Mouse (Mus musculus) heart, postnatal 14 days (tissue): ENCODE data around the gene Iqschfp. TPM values are rescaled to one million over a fixed set of nuclear protein-coding genes. Genes with fewer than 3 reads are reported as not detected.

Experiments used
- DNase-seq, 2 experiments: peaks; one replicate each; pipeline ENCODE4 v3.0.0; 2021 to 2022
- intact Hi-C: fragments of 180-260 bp; cut with DNase I; formaldehyde crosslinking; loops from one replicate; pipeline ENCODE4 v1.15.1; 2025
- long read RNA-seq, 2 experiments: library from polyadenylated mRNA; stranded (forward); transcript quantifications; one replicate each; pipeline ENCODE4 v2.0.0; 2021
- total RNA-seq, 2 experiments: library from RNA; stranded (reverse); gene quantifications; 2 replicates each; pipeline ENCODE4 v1.2.3; 2021

Iqschfp gene
- total RNA-seq = not detected
- long read RNA-seq, experiment 1, partial matches to known transcripts = 0 of 2 reads
- long read RNA-seq, experiment 1, other reads (novel, unspliced or antisense) = 2 of 2 reads
- long read RNA-seq, experiment 2, partial matches to known transcripts = 7 of 11 reads
- long read RNA-seq, experiment 2, other reads (novel, unspliced or antisense) = 4 of 11 reads

DNA sequence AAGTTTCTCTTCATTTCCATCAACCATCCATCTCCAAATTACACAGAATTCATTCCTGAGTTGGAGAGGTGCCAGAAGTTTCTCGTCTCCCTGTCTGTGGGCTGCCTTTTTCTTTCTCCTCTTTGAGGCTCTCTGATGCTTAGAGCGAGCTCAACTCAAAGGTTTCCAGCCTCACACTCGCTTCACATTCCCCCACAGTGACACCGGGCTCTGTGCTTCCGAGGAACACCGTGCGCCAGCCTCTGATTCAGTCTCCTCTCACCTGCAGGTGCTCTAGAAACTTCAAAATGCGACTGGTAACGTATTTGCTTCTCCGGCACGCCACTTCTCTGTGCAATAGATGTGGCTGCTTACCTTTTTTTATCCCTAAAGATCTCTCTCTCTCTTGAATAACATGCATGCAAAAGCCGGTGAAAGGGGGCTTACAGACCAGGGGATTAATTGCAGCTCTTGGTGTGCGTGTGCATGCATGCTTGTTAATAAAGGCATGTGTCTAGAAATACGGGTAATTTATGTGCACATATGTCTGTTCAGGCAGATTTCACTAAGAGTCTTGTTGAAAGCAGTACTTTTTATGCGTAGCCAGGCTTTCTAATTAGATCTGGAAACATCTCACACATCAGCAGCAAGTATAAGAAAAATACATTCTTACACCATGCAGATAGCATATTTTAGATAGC lies at the start of gene Iqschfp, which contains the start of gene Iqcj:
TSS of gene Iqschfp (plus strand) at position 207 of the 680 bp plus-strand sequence.
TSS of gene Iqcj (plus strand) at position 195 of the 680 bp plus-strand sequence.
- intact Hi-C loops = no loop called here
- no peak for DNase-seq

DNA sequence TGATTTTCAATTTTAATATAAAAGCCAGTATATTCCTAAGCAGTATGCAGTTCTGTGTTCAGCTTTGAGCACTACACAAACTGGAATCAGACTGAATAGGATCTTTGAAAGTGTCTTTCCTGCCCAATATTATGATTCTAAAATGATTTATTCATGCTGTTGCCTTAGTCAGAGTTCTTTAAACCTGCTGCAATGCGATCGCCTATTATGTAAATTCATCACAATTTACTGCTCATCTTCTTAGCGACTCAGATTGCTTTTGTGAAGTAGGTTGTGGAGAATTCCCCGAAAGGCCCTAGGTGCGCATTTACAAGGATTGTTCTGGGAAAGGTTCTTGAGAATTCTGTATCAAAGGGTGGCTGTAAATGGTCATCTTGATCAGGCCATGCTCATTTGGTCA lies 39.6 kb upstream of the Iqschfp start:
- intact Hi-C loops = no loop called here
- no peak for DNase-seq

DNA sequence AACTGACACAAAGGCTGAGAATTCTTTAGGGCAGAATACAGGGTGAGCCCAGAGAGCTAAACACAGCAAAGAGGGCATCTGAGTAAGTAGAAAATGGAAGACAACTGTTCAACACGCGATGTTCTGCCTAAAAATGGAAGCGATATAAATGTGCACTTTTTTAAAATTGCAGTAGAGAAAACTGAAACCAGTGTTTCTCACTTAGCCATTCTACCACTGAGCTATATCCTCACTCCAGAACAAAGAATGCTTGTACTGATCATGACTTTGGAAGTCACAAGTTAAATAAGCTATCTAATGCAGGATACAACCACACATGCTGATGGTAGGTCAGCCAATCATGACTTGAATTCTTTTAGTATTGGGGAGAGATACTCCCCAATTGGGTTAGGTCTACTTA lies 30.5 kb upstream of the Iqschfp start:
- no peak for DNase-seq
- intact Hi-C loops = no loop called here

DNA sequence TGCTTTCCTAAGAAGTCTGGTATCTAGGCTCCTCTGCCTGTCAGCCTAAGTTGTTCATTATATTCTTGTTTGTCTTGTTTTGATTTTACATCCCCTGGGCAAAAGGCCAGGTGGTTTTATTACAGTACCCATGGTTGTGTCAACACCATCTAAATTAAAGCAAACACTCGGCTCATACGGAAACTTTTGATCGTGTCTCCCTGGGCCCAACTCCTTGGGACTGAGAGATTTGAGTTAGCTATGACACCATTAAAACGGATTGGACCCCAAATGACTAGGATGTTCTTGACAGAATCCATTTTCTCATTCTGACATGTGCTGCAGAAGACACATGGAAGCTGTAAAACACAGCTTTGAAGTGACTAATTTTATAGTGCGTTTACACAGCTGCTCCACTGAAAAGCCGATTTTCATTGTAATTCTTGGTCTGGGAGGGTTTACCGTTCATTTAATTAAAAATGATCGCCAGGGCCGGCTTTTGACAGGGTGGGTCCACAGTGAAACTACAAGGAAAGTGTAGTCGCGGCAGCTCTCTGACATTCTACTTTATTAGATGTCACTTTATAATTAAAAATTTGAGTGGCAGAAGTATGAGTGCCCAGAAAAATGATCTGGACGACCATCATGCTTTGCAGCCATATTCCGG lies 24.5 kb upstream of the Iqschfp start:
- DNase-seq = no peak
- intact Hi-C loops = no loop called here

DNA sequence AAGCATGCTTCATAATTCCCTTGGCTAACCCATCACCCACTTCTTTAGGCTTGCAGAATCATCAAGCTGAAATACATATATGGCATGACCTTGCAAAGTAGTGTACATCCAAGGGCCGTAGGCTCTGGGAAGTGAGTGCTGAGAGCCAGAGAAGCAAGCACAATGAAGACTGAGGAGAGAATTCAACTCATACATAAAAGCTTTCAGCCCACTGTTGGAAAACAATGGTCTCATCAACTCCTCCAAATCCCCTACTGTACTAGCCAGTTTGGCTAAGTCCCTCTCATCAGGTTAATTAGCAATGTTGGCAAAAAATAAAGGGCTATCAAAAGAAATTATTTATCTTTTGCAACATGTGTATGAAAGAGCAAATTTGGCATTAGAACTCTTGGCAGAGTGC lies 22.6 kb upstream of the Iqschfp start:
- intact Hi-C loops = no loop called here
- no peak for DNase-seq

DNA sequence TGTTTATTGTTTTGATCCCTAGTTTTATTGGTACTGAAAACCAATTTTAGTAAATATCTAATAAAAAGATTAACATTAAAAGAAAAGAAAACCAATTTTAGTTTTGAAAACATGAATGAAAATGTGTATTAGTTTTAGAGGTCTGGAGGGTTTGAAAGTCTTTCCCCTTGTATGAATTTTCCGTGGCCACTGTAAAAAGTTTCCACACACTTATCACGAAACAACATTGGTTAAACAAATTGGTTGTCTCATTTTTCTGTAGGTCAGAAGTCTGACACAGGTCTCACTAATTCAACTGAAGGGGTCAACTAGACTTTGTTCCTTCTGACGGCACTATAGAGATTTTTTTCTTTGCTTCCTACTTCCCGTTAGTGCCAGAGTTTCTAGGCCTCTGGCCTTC lies 14.8 kb upstream of the Iqschfp start:
- intact Hi-C loops = no loop called here
- DNase-seq = no peak

DNA sequence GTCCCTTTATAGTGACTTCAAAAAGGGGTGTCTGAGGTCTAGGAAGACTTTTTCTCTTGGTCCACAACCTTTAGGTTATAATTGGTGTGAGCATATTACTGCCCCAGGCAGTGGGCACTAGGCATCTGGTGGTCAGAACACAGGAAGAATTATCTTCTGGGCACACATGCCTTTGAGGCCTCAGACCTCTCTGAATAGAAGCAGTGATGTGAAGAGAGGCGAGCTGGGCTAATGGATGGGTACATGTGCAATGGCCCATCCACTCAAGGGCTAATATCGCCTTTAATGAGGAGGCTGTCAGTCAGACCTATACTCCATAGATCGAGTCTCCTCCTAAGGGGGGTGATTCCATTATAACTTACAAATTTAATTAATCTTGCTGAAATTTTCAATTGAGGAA lies 7.7 kb upstream of the Iqschfp start:
- no peak for DNase-seq
- intact Hi-C loops = no loop called here

DNA sequence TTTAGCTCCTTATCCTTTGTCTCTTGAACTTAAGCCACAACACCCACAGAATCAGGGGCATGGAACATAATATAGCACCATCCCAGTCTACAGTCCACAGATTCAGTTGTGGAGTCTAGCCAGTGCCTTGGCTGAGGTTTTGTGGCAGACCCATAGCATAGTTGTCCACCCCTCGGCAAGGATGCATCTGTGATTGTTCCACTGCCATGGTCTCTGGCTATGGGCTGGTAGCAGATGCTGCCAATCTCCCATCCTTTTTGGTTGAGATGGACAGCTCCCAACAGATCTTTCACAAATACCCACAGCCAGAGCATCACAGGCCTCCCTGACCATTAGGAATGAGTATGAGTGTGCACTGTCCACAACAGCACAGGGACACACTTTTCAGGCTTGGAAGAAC lies 5.9 kb upstream of the Iqschfp start:
- DNase-seq = no peak
- intact Hi-C loops = no loop called here

DNA sequence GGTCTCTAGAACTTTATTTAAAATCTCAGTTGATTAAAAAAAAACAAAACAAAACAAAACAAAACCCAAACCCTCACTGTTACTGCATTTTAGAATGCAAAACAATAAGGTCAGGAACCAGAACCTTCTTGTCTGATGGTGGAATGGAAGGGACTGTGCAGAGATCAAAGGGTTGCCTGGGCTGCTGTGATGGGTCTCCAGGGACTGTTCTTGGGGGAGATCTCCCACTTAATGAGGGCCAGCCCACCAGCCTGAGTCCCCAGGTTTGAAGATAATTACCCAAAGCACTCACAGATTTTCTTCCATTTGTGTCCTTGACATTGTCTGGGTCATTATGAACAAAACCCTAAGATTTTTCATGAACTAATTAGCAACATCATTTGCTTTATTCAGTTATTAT lies 4.8 kb upstream of the Iqschfp start:
- no peak for DNase-seq
- intact Hi-C loops = no loop called here

DNA sequence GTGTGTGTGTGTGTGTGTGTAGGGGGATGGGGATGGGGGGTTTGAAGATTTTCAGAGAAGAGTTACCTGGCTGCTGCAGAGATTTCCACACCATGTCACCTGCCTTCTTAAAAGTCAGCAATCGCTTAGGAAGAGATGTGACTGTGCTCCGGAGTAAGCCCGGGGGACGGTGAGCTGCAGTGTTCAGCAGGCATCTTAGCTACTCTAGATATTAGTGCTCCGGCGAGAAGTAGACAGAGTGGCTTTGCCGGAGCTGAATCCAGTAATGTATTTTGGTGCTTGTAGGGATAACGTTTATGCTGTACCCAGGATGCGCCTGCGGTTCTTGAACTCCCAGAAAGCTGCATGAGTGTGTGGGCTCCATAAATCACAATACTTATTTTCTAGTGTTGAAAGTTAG lies 736 bp downstream of the Iqschfp start:
- intact Hi-C loops = no loop called here
- no peak for DNase-seq

DNA sequence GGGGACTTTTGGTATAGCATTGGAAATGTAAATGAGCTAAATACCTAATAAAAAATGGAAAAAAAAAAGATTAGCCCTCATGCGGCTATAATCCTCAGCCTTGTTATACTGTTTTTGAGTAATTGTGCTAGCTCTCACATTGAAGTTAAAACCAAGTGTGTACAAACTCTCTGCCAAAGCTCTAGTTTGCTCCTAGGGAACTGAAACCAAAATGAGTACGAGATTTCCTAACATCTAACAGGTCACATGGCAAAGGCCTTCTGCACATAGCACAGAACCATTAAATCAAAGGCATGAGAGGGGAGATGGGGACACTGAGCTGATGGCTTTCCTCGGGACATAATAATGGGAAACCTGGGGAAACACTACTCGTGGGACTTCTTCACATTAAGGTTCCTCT lies 10.5 kb downstream of the Iqschfp start:
- intact Hi-C loops = no loop called here
- DNase-seq = no peak

DNA sequence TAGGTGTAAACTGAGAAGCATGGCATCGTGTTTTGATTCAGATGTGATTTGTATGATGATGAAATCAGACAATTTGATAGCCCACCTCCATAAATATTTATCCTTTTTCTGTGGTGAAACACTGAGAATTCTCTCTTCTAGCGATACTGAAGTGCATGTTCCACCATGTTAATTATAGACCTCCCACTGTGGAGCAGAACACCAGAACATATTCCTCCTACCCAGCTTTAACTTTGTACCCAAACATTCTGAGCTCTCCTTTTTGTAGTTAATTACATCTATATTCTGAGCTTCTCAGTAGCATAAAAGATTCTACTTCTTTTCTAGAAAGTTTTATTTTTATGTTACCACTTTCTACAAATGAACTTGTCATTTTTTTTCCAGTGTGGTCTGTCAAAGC lies 16.6 kb downstream of the Iqschfp start:
- intact Hi-C loops = no loop called here
- DNase-seq = no peak

DNA sequence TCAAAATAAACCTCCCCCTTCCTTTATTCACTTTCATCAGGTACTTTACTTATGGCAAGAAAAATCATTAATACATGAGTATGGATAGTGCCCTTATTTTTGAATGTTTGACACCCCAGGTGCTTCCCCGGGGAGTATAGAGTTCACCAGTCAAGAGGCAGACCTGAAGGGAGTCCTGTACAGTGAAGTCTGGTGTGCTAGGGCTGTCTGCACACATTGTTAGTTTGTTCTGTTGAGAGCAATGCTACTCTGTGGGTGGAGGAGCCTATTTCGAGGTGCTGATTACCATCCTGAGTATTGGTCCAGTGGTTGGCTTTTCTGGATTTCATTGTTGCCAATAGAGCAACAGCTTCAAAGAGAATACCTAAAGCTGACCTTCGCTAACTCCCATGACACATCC lies 26.1 kb downstream of the Iqschfp start:
- no peak for DNase-seq
- intact Hi-C loops = no loop called here

DNA sequence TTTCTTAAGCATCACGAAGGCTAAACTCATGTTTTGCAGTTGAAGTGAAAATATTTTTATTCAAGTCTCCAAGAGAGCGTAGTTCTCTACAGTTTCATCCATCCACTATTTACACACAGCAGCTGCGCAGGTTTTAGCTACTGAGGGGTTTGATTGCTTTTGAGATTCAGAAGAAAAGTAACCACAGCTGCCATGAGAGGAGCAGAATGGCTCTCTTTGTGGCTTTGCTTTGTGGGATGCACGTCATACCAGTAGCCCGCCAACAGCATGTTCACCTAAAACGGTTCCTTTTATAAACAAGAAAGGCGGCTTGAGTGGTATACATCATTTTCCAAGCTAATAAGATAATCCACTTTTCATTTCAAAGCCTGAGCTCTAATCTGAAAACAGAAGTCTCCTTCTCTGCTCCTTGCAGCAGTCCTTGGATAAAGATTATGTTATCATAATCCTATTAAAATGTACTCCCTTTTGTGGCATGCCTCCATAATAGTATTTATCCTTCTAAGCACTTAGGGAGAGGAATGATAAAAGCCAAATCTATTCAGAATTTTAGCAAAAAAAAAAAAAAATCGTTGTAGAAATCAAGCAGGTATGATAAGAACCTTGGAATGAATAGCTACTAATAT lies 26.7 kb downstream of the Iqschfp start:
- intact Hi-C loops = no loop called here

DNA sequence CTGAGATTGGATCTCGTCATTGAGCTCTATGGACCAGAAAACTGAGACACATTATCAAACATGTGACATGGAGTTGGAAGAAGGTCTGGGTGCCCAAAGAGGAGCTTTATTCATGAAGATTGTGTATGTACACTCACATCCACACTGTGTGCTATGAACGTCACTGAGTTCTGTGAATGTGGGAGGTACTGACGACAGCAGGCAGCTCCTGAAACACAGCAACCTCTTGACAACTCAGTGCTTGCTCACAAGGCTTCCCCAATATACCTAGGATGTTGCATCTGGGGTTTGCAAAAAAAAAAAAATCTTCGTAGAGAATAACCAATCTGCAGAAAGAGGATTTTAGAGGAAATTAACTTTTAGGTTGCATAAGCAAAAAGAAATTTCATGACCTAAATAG lies 31.1 kb downstream of the Iqschfp start:
- intact Hi-C loops = no loop called here
- DNase-seq = no peak

More for the DNA sequence above, 26.7 kb downstream of the Iqschfp start:
- DNase-seq = no peak

DNA sequence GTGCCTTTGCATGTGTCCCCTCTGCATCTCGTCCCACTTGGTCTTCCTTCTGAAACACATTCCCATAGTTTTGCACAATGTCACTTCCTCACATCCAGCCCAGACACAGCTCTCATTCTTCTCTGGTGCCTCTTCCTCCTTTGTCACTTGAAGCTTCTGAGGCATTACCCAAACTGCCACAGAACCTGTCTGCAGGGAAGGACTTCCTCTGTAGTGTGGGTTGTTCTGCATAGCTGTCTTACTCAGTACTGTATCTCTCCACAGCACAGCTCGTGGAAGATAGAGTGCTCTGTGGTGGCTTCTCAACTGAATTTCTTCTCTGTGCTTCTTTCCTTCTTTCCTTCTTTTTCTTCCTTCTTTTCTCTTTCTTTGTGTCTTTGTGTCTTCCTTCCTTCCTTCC lies 33.4 kb downstream of the Iqschfp start:
- intact Hi-C loops = no loop called here
- DNase-seq = no peak

DNA sequence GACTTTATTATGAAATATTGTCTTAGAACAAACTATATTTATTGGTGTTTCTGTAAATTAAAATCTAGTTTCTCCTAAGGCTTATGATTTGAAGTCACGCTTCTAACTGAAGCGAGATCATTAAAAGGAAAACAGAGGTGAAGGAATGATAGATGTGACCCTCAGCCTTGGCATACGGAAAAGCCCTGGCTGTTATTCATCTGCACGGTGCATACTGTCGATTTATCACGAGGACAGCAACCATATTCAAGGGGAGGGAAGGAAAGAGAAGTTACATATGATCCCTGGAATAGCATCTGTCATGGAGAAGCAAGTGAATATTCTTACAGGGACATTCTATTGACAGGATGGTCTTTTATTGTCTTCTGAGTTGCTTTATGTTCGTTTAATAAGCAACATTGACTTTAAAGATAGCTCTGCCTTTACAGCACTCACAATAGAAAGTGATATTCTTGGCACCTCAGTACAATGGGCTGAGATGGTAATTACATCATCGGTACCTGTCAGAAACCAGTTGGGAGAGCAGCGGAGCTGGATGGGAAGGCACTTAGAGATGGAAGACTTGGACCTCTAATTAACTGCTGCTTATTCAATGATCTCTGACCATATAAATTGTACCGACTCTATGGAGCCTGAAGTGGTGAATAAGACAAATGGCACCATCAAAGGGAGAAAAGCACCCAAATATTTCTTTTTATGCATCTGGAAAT lies 38.5 kb downstream of the Iqschfp start:
- intact Hi-C loops = no loop called here

DNA sequence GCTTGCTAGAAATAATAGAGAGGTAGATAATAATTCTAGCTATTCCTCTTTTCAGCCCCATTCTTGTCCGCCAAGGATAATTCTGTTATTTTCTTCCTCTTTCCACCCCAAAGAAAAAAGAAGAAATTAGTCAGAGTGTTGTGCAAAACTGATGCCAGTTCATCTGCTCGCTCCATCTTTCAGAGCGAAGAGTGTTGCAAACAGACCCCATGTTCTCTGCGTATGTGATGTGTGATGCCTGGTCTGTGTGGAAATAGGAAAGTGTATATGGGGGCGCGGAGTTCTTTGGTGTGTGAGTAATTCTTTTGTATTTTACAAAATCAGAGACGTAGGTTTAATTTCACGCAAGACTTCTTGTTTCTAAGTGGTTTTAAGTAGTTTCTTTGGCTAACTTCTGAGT lies 39.1 kb downstream of the Iqschfp start:
- DNase-seq = no peak
- intact Hi-C loops = no loop called here

More for the DNA sequence above, 38.5 kb downstream of the Iqschfp start:
- no peak for DNase-seq

DNA sequence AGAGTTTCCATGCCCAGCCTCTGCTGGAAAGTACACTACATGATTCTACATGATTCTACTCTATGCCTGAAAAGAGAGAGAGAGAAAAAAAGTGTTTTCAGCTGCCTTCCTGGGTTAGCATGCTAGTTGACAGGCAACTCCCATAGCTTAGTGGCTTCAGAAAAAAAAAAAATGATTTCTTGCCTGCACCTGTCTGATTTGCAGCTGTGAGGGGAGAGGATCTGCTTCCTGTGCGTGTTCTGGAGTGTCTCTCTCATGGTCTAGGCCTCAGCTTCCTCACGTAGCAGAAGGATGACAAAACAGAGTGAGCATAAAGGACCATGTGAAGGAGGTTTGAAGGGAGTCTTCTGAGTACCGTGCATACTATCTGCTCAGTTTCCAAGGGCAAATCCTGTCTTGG lies 39.9 kb downstream of the Iqschfp start:
- intact Hi-C loops = no loop called here
- no peak for DNase-seq

DNA sequence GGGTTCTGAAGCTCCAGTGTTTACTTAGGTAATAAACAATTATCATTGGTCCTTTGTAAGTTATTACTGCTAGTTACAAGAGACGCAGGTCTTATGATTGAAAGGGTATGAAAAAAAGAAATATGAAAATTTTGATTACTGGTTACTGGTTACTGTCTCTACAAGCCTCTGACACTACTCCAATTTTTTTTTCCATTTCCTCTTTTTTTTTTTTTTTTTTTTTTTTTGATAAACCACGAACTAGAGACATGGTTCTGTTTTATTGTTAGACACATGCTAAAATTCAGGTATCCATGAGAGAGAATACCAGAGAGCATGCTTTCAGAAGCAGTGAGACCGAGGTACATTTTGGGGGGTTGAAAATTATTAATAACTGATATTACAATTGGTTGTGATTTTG lies 43.8 kb downstream of the Iqschfp start:
- intact Hi-C loops = no loop called here
- no peak for DNase-seq

DNA sequence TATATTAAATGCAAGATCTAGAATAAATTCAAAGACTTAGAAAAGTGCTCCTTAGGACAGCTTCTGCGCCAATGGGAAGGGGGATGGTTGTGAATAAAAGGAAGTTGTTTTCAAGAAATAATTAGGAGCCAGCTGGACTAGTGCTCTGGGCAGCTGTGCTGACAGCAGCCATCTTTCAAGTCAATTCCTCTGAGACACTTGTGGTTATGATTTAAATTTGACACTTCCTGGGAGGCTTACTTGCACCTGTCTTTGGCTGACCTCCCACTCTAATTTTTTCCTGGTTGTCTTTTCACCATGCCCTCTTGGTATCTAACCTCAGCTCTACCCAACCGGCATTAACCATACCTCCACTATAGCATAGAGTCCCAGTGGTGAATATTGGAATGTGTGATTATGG lies 55.0 kb downstream of the Iqschfp start:
- intact Hi-C loops = no loop called here
- DNase-seq = no peak
